Mouse (Mus musculus) retina, postnatal 1 day (tissue): Measurements from ENCODE around the gene Gm38655.
"Not testable (repeated sequence)": the region's sequence is repeated elsewhere in the genome, so short reads cannot be mapped to it uniquely, and the experiment has no call there.

Source experiments
- DNase-seq: peaks from one replicate; pipeline ENCODE4 v3.0.0-alpha.2; 2012

Gene Gm38655

GRCm38 (mm10) chr17:25165970-25166671, 9.2 kb downstream of the Gm38655 start:
- DNase-seq, result no peak

GRCm38 (mm10) chr17:25164770-25165169, 10.5 kb downstream of the Gm38655 start:
- DNase-seq, result no peak

GRCm38 (mm10) chr17:25163387-25163786, 11.9 kb downstream of the Gm38655 start:
- DNase-seq, result no peak

- DNase-seq, result no peak
Measured at GRCm38 (mm10) chr17:25162161-25162560, 13.1 kb downstream of the Gm38655 start, which contains the start of gene Ccdc154. Ccdc154 (plus strand) TSS chr17:25162461.

GRCm38 (mm10) chr17:25139960-25140359, 35.3 kb downstream of the Gm38655 start:
- peak; percentile 19 for DNase-seq

GRCm38 (mm10) chr17:25138803-25139202, 36.5 kb downstream of the Gm38655 start:
- DNase-seq, result no peak

- DNase-seq, result no peak
Measured at GRCm38 (mm10) chr17:25135622-25136021, 39.6 kb downstream of the Gm38655 start.

- DNase-seq, result peak; percentile 94
Measured at GRCm38 (mm10) chr17:25133275-25133698, 42.0 kb downstream of the Gm38655 start, which contains the start of gene Clcn7. Clcn7 (plus strand) TSS chr17:25133391.

- peak; percentile 9 for DNase-seq
Measured at GRCm38 (mm10) chr17:25130060-25130459, 45.2 kb downstream of the Gm38655 start.

- no peak for DNase-seq
Measured at GRCm38 (mm10) chr17:25127681-25128080, 47.6 kb downstream of the Gm38655 start.

GRCm38 (mm10) chr17:25127079-25127478, 48.2 kb downstream of the Gm38655 start:
- DNase-seq, result peak; percentile 48

GRCm38 (mm10) chr17:25125442-25126060, 49.7 kb downstream of the Gm38655 start:
- not testable (repeated sequence) for DNase-seq

GRCm38 (mm10) chr17:25123979-25124378, 51.3 kb downstream of the Gm38655 start:
- peak; percentile 33 for DNase-seq
